Mouse (Mus musculus): ENCODE measurements around the gene Pik3ap1. TPM values are rescaled to one million over a fixed set of nuclear protein-coding genes. Genes with fewer than 3 reads are reported as not detected.

Gene Pik3ap1
- polyA plus RNA-seq, 1 experiment from 2014 or later = 1.4 TPM

Other genes with a start within 250 kb of the Pik3ap1 start
- 0.77 and 0.85 TPM in 2 replicates for gene Tll2, start 178.3 kb downstream of the Pik3ap1 start, polyA plus RNA-seq (2015; fragmentation: Nextera tagmentation; extraction: Ambion mirVana)
- 92.2 and 96.3 TPM in 2 replicates for gene Tm9sf3, start 121.1 kb downstream of the Pik3ap1 start, polyA plus RNA-seq (2015; fragmentation: Nextera tagmentation; extraction: Ambion mirVana)
- gene Lcor, start 97.5 kb upstream of the Pik3ap1 start, polyA plus RNA-seq (2015; fragmentation: Nextera tagmentation; extraction: Ambion mirVana) = 22.9 and 23.1 TPM in 2 replicates
- 2.9 and 3.1 TPM in 2 replicates for gene Gm340, start 197.3 kb upstream of the Pik3ap1 start, polyA plus RNA-seq (2015; fragmentation: Nextera tagmentation; extraction: Ambion mirVana)

Data from forebrain, embryonic 15.5 days (tissue).